Mouse (Mus musculus) heart, adult 2 months (tissue): ENCODE measurements around the gene Emid1.

Experiments used
- CTCF ChIP-seq: fragments of 200-600 bp; IDR thresholded peaks from 2 replicates; pipeline ENCODE4 v1.8.1; 2022; ENCODE audit warnings: antibody characterized with exemption, mild to moderate bottlenecking, moderate library complexity
- EP300 ChIP-seq: fragments of 200-500 bp; IDR thresholded peaks from 2 replicates; pipeline ENCODE4 v1.6.1; 2011; ENCODE audit warnings: low read depth, low read length, control low read depth; ENCODE audit not compliant: insufficient read depth
- POLR2A ChIP-seq: fragments of 200-500 bp; IDR thresholded peaks from 2 replicates; pipeline ENCODE4 v1.6.1; 2011; ENCODE audit warnings: mild to moderate bottlenecking, low read depth, low read length, control low read depth; ENCODE audit not compliant: insufficient read depth

DNA sequence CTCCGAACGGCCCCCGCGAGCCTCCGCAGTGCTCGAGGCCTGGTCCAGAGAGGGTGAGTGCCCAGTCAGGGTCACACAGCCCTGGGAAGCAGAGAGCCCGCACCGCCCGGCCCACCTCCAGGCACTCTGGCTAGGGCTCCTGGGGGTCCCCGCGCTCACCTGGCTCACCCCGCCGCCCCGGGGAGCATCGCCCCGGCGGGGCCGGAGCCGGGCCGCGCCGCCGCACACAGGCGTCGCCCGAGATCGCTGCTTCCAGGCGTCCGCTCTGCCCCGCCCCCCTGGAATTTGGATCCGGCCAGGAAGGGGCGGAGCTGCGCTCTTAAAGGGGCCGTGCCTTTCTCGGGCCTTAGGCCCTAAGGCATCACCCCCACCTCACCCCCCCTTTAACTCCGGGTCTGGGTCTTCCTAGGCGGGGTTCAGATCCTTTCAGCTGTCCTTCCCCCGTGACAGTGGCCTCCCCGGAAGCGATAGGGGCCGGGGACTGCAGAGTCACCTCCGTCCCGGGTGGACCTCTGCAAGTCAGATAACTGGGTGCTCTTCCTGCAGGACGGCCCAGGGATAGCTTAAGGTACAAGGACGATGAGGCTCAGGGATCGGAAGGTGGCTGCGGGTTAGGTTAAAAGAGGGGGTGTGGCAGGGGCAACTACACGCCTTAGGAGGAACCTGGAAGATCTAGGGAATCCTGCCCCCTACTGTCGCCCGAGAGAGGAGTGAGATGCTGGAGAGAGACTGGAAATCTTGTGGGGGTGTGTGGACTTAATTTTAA lies 86.8 kb downstream of the Emid1 start, which contains the start of gene Gas2l1:
- TF ChIP-seq CTCF, result peak; percentile 82
- TF ChIP-seq POLR2A, result peak; percentile 45; the same call in 1 of the 2 replicates
- peak; percentile 61; the same call in 1 of the 2 replicates for TF ChIP-seq EP300
